ENCODE assay signal across 8 mouse cellular contexts in the genomic region with DNA sequence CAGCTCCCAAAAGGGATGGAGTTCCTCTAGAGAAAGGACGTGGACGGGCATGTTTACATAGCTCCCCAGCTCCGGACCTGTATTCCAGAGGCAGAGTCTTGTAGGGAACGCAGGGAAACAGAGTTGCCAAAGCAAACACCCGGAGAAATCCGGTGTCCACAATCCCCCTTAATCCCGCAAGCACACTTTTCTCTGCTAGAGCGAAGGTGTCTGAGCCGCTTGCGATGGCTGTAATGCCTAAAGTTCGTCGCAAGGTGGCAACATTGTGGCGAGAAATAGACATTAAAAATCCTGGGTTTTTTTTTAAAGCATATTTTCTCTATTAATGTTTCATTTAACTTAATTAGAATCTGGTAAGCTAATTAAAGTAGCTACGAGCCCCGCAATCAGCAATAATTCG. TPM values are rescaled to one million over a fixed set of nuclear protein-coding genes. Genes with fewer than 3 reads are reported as not detected.
DNase-seq lines count a peak whose midpoint lies in the region; ATAC-seq and TF ChIP-seq lines count a peak whose summit lies in the region.

No protein-coding gene starts in this region.

- ATAC-seq in heart, embryonic 14.5 days (ENCODE audit: insufficient number of reproducible peaks, insufficient read depth, low FRiP score, low read depth) = no peak
- ATAC-seq in stomach, embryonic 14.5 days (ENCODE audit: insufficient number of reproducible peaks, insufficient read depth, low FRiP score, low read depth) = no peak

- TF ChIP-seq CTCF in CH12.LX (conservative IDR thresholded peaks at IDR 0.05 in 1 of 2, IDR thresholded peaks at IDR 0.05 in 1 of 2; ENCODE audit: low read depth in 2 of 2, low read length in 2 of 2) = peak; percentile 53 to 84

- TF ChIP-seq POLR2A in CH12.LX (IDR thresholded peaks at IDR 0.05; ENCODE audit: low read depth, low read length) = no peak

- no peaks in the 10 kb centered on the region for H3K36me3 ChIP-seq in CH12.LX (replicated peaks in 1 of 2; ENCODE audit: control insufficient read depth in 1 of 2, insufficient read depth in 1 of 2, low read length in 1 of 2)
- no peaks in the 10 kb centered on the region for H3K36me3 ChIP-seq in heart, embryonic 14.5 days (ENCODE audit: control insufficient read depth, insufficient read depth, low read length)
- H3K36me3 ChIP-seq in midbrain, embryonic 10.5 days = no peaks in the 10 kb centered on the region
- H3K36me3 ChIP-seq in stomach, embryonic 14.5 days (ENCODE audit: control insufficient read depth, insufficient read depth, low read length) = no peaks in the 10 kb centered on the region

- no peak overlapping the region for H3K27ac ChIP-seq in CH12.LX (ENCODE audit: insufficient read depth, low read depth)
- no peak overlapping the region for H3K27ac ChIP-seq in heart, embryonic 14.5 days (replicated peaks in 1 of 2; ENCODE audit: control insufficient read depth in 1 of 2, insufficient read depth in 1 of 2, low read depth in 2 of 2, low read length in 2 of 2)
- H3K27ac ChIP-seq in midbrain, embryonic 10.5 days (replicated peaks) = no peak overlapping the region
- no peak overlapping the region for H3K27ac ChIP-seq in stomach, embryonic 14.5 days (ENCODE audit: low read length)

- peak overlapping the region in 2 of 3 experiments; percentile 19 to 26 for H3K4me3 ChIP-seq in CH12.LX (replicated peaks in 1 of 3; ENCODE audit: low read depth in 2 of 3, low read length in 2 of 3, poor library complexity in 1 of 3)
- peak overlapping the region; percentile 17 to 37; a peak in 3 of 4 replicates for H3K4me3 ChIP-seq in heart, embryonic 14.5 days (ENCODE audit: control insufficient read depth in 1 of 2, insufficient read depth in 1 of 2, low read depth in 1 of 2, low read length in 2 of 2)
- H3K4me3 ChIP-seq in midbrain, embryonic 10.5 days = peak overlapping the region; percentile 44
- H3K4me3 ChIP-seq in stomach, embryonic 14.5 days (ENCODE audit: low read depth, low read length) = 0 out of 2 replicates have a peak overlapping the region, but pooled peaks have one; percentile 15

- H3K4me1 ChIP-seq in CH12.LX (ENCODE audit: control insufficient read depth in 1 of 2, insufficient read depth in 2 of 2) = peaks cover 3 to 46% of the 10 kb centered on the region in 2 experiments; a peak in 2 of 4 replicates
- H3K4me1 ChIP-seq in heart, embryonic 14.5 days (ENCODE audit: control insufficient read depth in 2 of 2, insufficient read depth in 2 of 2, low read length in 2 of 2) = peaks cover 7 to 36% of the 10 kb centered on the region in 2 experiments
- peaks cover 57% of the 10 kb centered on the region for H3K4me1 ChIP-seq in midbrain, embryonic 10.5 days
- 0 out of 2 replicates have a peak, but pooled peaks cover 5% of the 10 kb centered on the region for H3K4me1 ChIP-seq in stomach, embryonic 14.5 days (ENCODE audit: control insufficient read depth, insufficient read depth, low read length)

- peaks cover 20% of the 10 kb centered on the region for H3K27me3 ChIP-seq in CH12.LX (replicated peaks)
- peaks cover 77% of the 10 kb centered on the region for H3K27me3 ChIP-seq in heart, embryonic 14.5 days (ENCODE audit: control insufficient read depth, insufficient read depth, low read length)
- H3K27me3 ChIP-seq in midbrain, embryonic 10.5 days (ENCODE audit: low read depth, poor library complexity, severe bottlenecking) = peaks cover 89% of the 10 kb centered on the region
- H3K27me3 ChIP-seq in stomach, embryonic 14.5 days (ENCODE audit: control insufficient read depth, insufficient read depth, low read length) = peaks cover 53% of the 10 kb centered on the region

- H3K79me2 ChIP-seq in CH12.LX (replicated peaks; ENCODE audit: control insufficient read depth, extremely low read depth, insufficient read depth, poor library complexity, severe bottlenecking) = no peaks in the 10 kb centered on the region

- H3K4me2 ChIP-seq in CH12.LX (ENCODE audit: insufficient read depth, low read depth, poor library complexity, severe bottlenecking) = peak overlapping the region; percentile 85
- peak overlapping the region; percentile 67 for H3K4me2 ChIP-seq in heart, embryonic 14.5 days (ENCODE audit: low read length)
- peak overlapping the region; percentile 30 for H3K4me2 ChIP-seq in stomach, embryonic 14.5 days (replicated peaks; ENCODE audit: low read depth, low read length)

- WGBS in heart, embryonic 14.5 days = under 1% methylated on average over 16 of the region's 16 CpGs
- WGBS in midbrain, embryonic 10.5 days = under 1% methylated on average over 16 of the region's 16 CpGs
- under 1% methylated on average over 16 of the region's 16 CpGs for WGBS in stomach, embryonic 14.5 days

- peak; percentile 90 for TF ChIP-seq RAD21 in CH12.LX (IDR thresholded peaks at IDR 0.05; ENCODE audit: low read depth, low read length)

- DNase-seq in cerebellum, adult 11 months = peak; percentile 55
- DNase-seq in cerebellum, postnatal 4 days (ENCODE audit: low spot score in 2 of 2) = no peak
- peak; percentile 56 for DNase-seq in CH12.LX (ENCODE audit: extremely low read depth)
- peak; percentile 80 to 81 for DNase-seq in cerebellum, postnatal 14 days
- DNase-seq in kidney, postnatal 36 days = peak; percentile 45 to 72
- DNase-seq in midbrain, embryonic 10.5 days (ENCODE audit: low spot score) = peak; percentile 69

- dilution Hi-C loops in CH12.LX (cut with MboI; ENCODE audit: extremely low pct_ligation_motif_present, extremely low pct_unique_long_range_greater_than_20kb, low sequenced_read_pairs) = no loop called here

- no peak for TF ChIP-seq EP300 in CH12.LX (IDR thresholded peaks at IDR 0.05; ENCODE audit: low read length)

- H3K9ac ChIP-seq in CH12.LX (ENCODE audit: insufficient read depth, low read depth) = no peak overlapping the region
- 0 out of 2 replicates have a peak overlapping the region, but pooled peaks have one; percentile 47 for H3K9ac ChIP-seq in heart, embryonic 14.5 days (ENCODE audit: low read length)
- H3K9ac ChIP-seq in stomach, embryonic 14.5 days (replicated peaks; ENCODE audit: low read depth, low read length) = no peak overlapping the region

- in situ Hi-C loops in CH12.LX (cut with MboI; ENCODE audit: low pct_ligation_motif_present, low pct_unique_long_range_greater_than_20kb, low sequenced_read_pairs) = loop anchor here (10.0 kb wide), 3 partner anchors 329 to 709 kb away; no protein-coding TSS in a partner anchor

- no peaks in the 10 kb centered on the region for H3K9me3 ChIP-seq in CH12.LX (replicated peaks; ENCODE audit: low read length)
- H3K9me3 ChIP-seq in heart, embryonic 14.5 days (ENCODE audit: control insufficient read depth, low read length) = no peaks in the 10 kb centered on the region
- H3K9me3 ChIP-seq in midbrain, embryonic 10.5 days (replicated peaks) = no peaks in the 10 kb centered on the region
- H3K9me3 ChIP-seq in stomach, embryonic 14.5 days (ENCODE audit: control insufficient read depth, low read depth, low read length) = no peaks in the 10 kb centered on the region

TF ChIP-seq in CH12.LX, 34 proteins besides CTCF, POLR2A, EP300 and RAD21:
- TF ChIP-seq MYC (IDR thresholded peaks at IDR 0.05; ENCODE audit: low read depth, low read length) (no peak), POLR2AphosphoS2 (IDR thresholded peaks at IDR 0.05; ENCODE audit: low read depth, low read length) (no peak), MXI1 (IDR thresholded peaks at IDR 0.05; ENCODE audit: low read depth, low read length) (no peak), ZC3H11A (IDR thresholded peaks at IDR 0.05; ENCODE audit: low read depth, low read length) (peak; percentile 44; the same call in 1 of the 2 replicates), UBTF (IDR thresholded peaks at IDR 0.05; ENCODE audit: low read depth, low read length) (no peak), TCF12 (IDR thresholded peaks at IDR 0.05; ENCODE audit: low read depth, low read length) (0 out of 2 replicates have a peak, but pooled peaks have one; percentile 19), ZMIZ1 (IDR thresholded peaks at IDR 0.05; ENCODE audit: low read depth, low read length) (no peak), MAFK (IDR thresholded peaks at IDR 0.05; ENCODE audit: insufficient replicate concordance, low read length) (no peak), MAX (IDR thresholded peaks at IDR 0.05; ENCODE audit: low read length) (no peak), ELF1 (IDR thresholded peaks at IDR 0.05; ENCODE audit: low read depth, low read length) (no peak), KAT2A (IDR thresholded peaks at IDR 0.05; ENCODE audit: insufficient replicate concordance, low read length) (no peak), MEF2A (IDR thresholded peaks at IDR 0.05; ENCODE audit: borderline replicate concordance, low read depth, low read length) (no peak), PAX5 (IDR thresholded peaks at IDR 0.05; ENCODE audit: low read length) (no peak), MAZ (IDR thresholded peaks at IDR 0.05; ENCODE audit: low read depth, low read length) (no peak), E2F4 (IDR thresholded peaks at IDR 0.05; ENCODE audit: insufficient replicate concordance, low read depth, low read length) (no peak), SMC3 (IDR thresholded peaks at IDR 0.05; ENCODE audit: low read depth, low read length) (peak; percentile 68), BHLHE40 (IDR thresholded peaks at IDR 0.05; ENCODE audit: low read depth, low read length) (no peak; the same call in 1 of the 2 replicates), IRF4 (IDR thresholded peaks at IDR 0.05; ENCODE audit: low read depth, low read length) (no peak), SIN3A (IDR thresholded peaks at IDR 0.05; ENCODE audit: low read length) (no peak), NELFE (IDR thresholded peaks at IDR 0.05; ENCODE audit: low read depth, low read length) (no peak), ZKSCAN1 (IDR thresholded peaks at IDR 0.05; ENCODE audit: borderline replicate concordance, low read depth, low read length) (no peak), JUND (conservative IDR thresholded peaks at IDR 0.05; ENCODE audit: low read depth, low read length) (no peak), ZNF384 (IDR thresholded peaks at IDR 0.05; ENCODE audit: low read depth, low read length) (peak; percentile 92), USF2 (conservative IDR thresholded peaks at IDR 0.05; ENCODE audit: low read depth, low read length) (no peak)

RNA-seq across cellular contexts. Expression of a gene that starts 13.0 kb away (rescaled TPM):
- total RNA-seq in CH12.LX (2012; rRNA removed) = not detected in 2 replicates
- not detected in 2 replicates for total RNA-seq in CH12.LX (2014; rRNA removed)
- not detected in 2 replicates for polyA plus RNA-seq in CH12.LX (2012; ENCODE audit: insufficient read length, low read depth)
- polyA plus RNA-seq in heart, embryonic 14.5 days (2014; fragmentation: Nextera tagmentation; extraction: Ambion mirVana) = not detected in 2 replicates
- polyA plus RNA-seq in midbrain, embryonic 10.5 days (2016; fragmentation: Nextera tagmentation; extraction: Ambion mirVana) = 0.12 TPM in 1 of 2 replicates, not detected in the other
- not detected in 2 replicates for polyA plus RNA-seq in stomach, embryonic 14.5 days (2014; fragmentation: Nextera tagmentation; extraction: Ambion mirVana)

Comparison
In these comparisons a context has a peak if more than half of its experiments do, and no peak if none do; other contexts are left out.
1. DNase-seq: peak in cerebellum, adult 11 months (single experiment), CH12.LX (single experiment), cerebellum, postnatal 14 days (2 of 2), kidney, postnatal 36 days (2 of 2) and midbrain, embryonic 10.5 days (single experiment); none in cerebellum, postnatal 4 days (0 of 2).
2. H3K4me2 ChIP-seq: peak in every context shown above with its lines; median percentile 85 in CH12.LX; 67 in heart, embryonic 14.5 days; 30 in stomach, embryonic 14.5 days.
3. Peak in every context shown above with its lines, with median percentiles within 50 percentile points of each other: H3K4me3 ChIP-seq.